Mouse (Mus musculus): ENCODE data around the gene Samd10. TPM values are rescaled to one million over a fixed set of nuclear protein-coding genes. Genes with fewer than 3 reads are reported as not detected.

The Samd10 gene
- 22.7 and 30.3 TPM in 2 replicates for polyA plus RNA-seq (2014; fragmentation: Nextera tagmentation; extraction: Ambion mirVana)

- no peaks in the 10 kb centered on the region for H3K27me3 ChIP-seq (ENCODE audit: control insufficient read depth, insufficient read depth, low read length)
- DNase-seq (ENCODE audit: low spot score) (peak; percentile 75), ATAC-seq (replicated peaks; ENCODE audit: insufficient number of reproducible peaks, low FRiP score, low TSS enrichment, low read depth) (no peak; the same call in 1 of the 2 replicates)
- H3K9me3 ChIP-seq (replicated peaks; ENCODE audit: control insufficient read depth, low read length): no peaks in the 10 kb centered on the region
- H3K4me1 ChIP-seq (ENCODE audit: control insufficient read depth, insufficient read depth, low read length): peaks cover 3% of the 10 kb centered on the region; the same call in 1 of the 2 replicates
- no peaks in the 10 kb centered on the region for H3K36me3 ChIP-seq (replicated peaks; ENCODE audit: control insufficient read depth, insufficient read depth, low read depth, low read length)
- H3K4me3 ChIP-seq (ENCODE audit: low read depth, low read length): peak within 1 kb of the TSS; percentile 66
- peak within 1 kb of the TSS; percentile 47; the same call in 1 of the 2 replicates for H3K27ac ChIP-seq (replicated peaks; ENCODE audit: low read depth, low read length)
- H3K9ac ChIP-seq (replicated peaks; ENCODE audit: low read length): peak within 1 kb of the TSS; percentile 83
- 1% methylated on average over 71 of the region's 71 CpGs for WGBS
- H3K4me2 ChIP-seq (ENCODE audit: low read depth, low read length): peak within 1 kb of the TSS; percentile 98
Measured at GRCm38 (mm10) chr2:181598454-181599351, at the start of gene Samd10. Gene Samd10, minus strand, starts transcription at chr2:181599212.

- H3K4me2 ChIP-seq (ENCODE audit: low read depth, low read length): no peak overlapping the region
- ATAC-seq (replicated peaks; ENCODE audit: insufficient number of reproducible peaks, low FRiP score, low TSS enrichment, low read depth) (no peak), DNase-seq (ENCODE audit: low spot score) (no peak)
- H3K27me3 ChIP-seq (ENCODE audit: control insufficient read depth, insufficient read depth, low read length): no peaks in the 10 kb centered on the region
- H3K9me3 ChIP-seq (replicated peaks; ENCODE audit: control insufficient read depth, low read length): no peaks in the 10 kb centered on the region
- H3K27ac ChIP-seq (replicated peaks; ENCODE audit: low read depth, low read length): no peak overlapping the region
- H3K4me1 ChIP-seq (ENCODE audit: control insufficient read depth, insufficient read depth, low read length): no peaks in the 10 kb centered on the region
- H3K36me3 ChIP-seq (replicated peaks; ENCODE audit: control insufficient read depth, insufficient read depth, low read depth, low read length): peaks cover 12% of the 10 kb centered on the region
- no peak overlapping the region for H3K9ac ChIP-seq (replicated peaks; ENCODE audit: low read length)
- 93% methylated on average over 6 of the region's 6 CpGs for WGBS
- H3K4me3 ChIP-seq (ENCODE audit: low read depth, low read length): no peak overlapping the region
Measured at GRCm38 (mm10) chr2:181646626-181647472, 47.8 kb upstream of the Samd10 start.

GRCm38 (mm10) chr2:181645666-181646065, 46.7 kb upstream of the Samd10 start:
- 75% methylated on average over 3 of the region's 3 CpGs for WGBS
- Histone ChIP-seq H3K27me3 (ENCODE audit: control insufficient read depth, insufficient read depth, low read length) (no peaks in the 10 kb centered on the region), H3K9ac (replicated peaks; ENCODE audit: low read length) (no peak overlapping the region), H3K4me3 (ENCODE audit: low read depth, low read length) (no peak overlapping the region), H3K4me2 (ENCODE audit: low read depth, low read length) (no peak overlapping the region), H3K9me3 (replicated peaks; ENCODE audit: control insufficient read depth, low read length) (no peaks in the 10 kb centered on the region), H3K27ac (replicated peaks; ENCODE audit: low read depth, low read length) (no peak overlapping the region), H3K36me3 (replicated peaks; ENCODE audit: control insufficient read depth, insufficient read depth, low read depth, low read length) (peaks cover 12% of the 10 kb centered on the region), H3K4me1 (ENCODE audit: control insufficient read depth, insufficient read depth, low read length) (no peaks in the 10 kb centered on the region)
- peak; percentile 31 for DNase-seq (ENCODE audit: low spot score)
- ATAC-seq (replicated peaks; ENCODE audit: insufficient number of reproducible peaks, low FRiP score, low TSS enrichment, low read depth): no peak

- ATAC-seq (replicated peaks; ENCODE audit: insufficient number of reproducible peaks, low FRiP score, low TSS enrichment, low read depth): peak; percentile 49; the same call in 1 of the 2 replicates
- no peaks in the 10 kb centered on the region for H3K27me3 ChIP-seq (ENCODE audit: control insufficient read depth, insufficient read depth, low read length)
- peaks cover 10% of the 10 kb centered on the region for H3K36me3 ChIP-seq (replicated peaks; ENCODE audit: control insufficient read depth, insufficient read depth, low read depth, low read length)
Measured at GRCm38 (mm10) chr2:181644361-181644760, 45.3 kb upstream of the Samd10 start.

GRCm38 (mm10) chr2:181635865-181636264, 36.9 kb upstream of the Samd10 start:
- no peaks in the 10 kb centered on the region for H3K9me3 ChIP-seq (replicated peaks; ENCODE audit: control insufficient read depth, low read length)
- no peaks in the 10 kb centered on the region for H3K27me3 ChIP-seq (ENCODE audit: control insufficient read depth, insufficient read depth, low read length)
- WGBS: 85% methylated on average over 3 of the region's 3 CpGs
- H3K4me2 ChIP-seq (ENCODE audit: low read depth, low read length): no peak overlapping the region
- H3K4me1 ChIP-seq (ENCODE audit: control insufficient read depth, insufficient read depth, low read length): no peaks in the 10 kb centered on the region
- ATAC-seq (replicated peaks; ENCODE audit: insufficient number of reproducible peaks, low FRiP score, low TSS enrichment, low read depth) (no peak), DNase-seq (ENCODE audit: low spot score) (no peak)
- no peak overlapping the region for H3K4me3 ChIP-seq (ENCODE audit: low read depth, low read length)
- no peak overlapping the region for H3K9ac ChIP-seq (replicated peaks; ENCODE audit: low read length)
- H3K27ac ChIP-seq (replicated peaks; ENCODE audit: low read depth, low read length): no peak overlapping the region
- H3K36me3 ChIP-seq (replicated peaks; ENCODE audit: control insufficient read depth, insufficient read depth, low read depth, low read length): peaks cover 9% of the 10 kb centered on the region

More at GRCm38 (mm10) chr2:181644361-181644760, 45.3 kb upstream of the Samd10 start:
- no peak overlapping the region for H3K9ac ChIP-seq (replicated peaks; ENCODE audit: low read length)
- peak; percentile 65 for DNase-seq (ENCODE audit: low spot score)
- H3K9me3 ChIP-seq (replicated peaks; ENCODE audit: control insufficient read depth, low read length): no peaks in the 10 kb centered on the region
- 90% methylated on average over 2 of the region's 2 CpGs for WGBS
- H3K4me1 ChIP-seq (ENCODE audit: control insufficient read depth, insufficient read depth, low read length): no peaks in the 10 kb centered on the region
- H3K4me2 ChIP-seq (ENCODE audit: low read depth, low read length): no peak overlapping the region
- H3K4me3 ChIP-seq (ENCODE audit: low read depth, low read length): no peak overlapping the region
- H3K27ac ChIP-seq (replicated peaks; ENCODE audit: low read depth, low read length): no peak overlapping the region

- DNase-seq (ENCODE audit: low spot score) (no peak), ATAC-seq (replicated peaks; ENCODE audit: insufficient number of reproducible peaks, low FRiP score, low TSS enrichment, low read depth) (no peak)
- Histone ChIP-seq H3K9me3 (replicated peaks; ENCODE audit: control insufficient read depth, low read length) (no peaks in the 10 kb centered on the region), H3K27ac (replicated peaks; ENCODE audit: low read depth, low read length) (no peak overlapping the region), H3K36me3 (replicated peaks; ENCODE audit: control insufficient read depth, insufficient read depth, low read depth, low read length) (peaks cover 6% of the 10 kb centered on the region), H3K4me1 (ENCODE audit: control insufficient read depth, insufficient read depth, low read length) (no peaks in the 10 kb centered on the region), H3K9ac (replicated peaks; ENCODE audit: low read length) (no peak overlapping the region), H3K4me2 (ENCODE audit: low read depth, low read length) (no peak overlapping the region), H3K4me3 (ENCODE audit: low read depth, low read length) (no peak overlapping the region), H3K27me3 (ENCODE audit: control insufficient read depth, insufficient read depth, low read length) (no peaks in the 10 kb centered on the region)
- 93% methylated on average over 6 of the region's 6 CpGs for WGBS
Measured at GRCm38 (mm10) chr2:181632624-181633023, 33.6 kb upstream of the Samd10 start.

GRCm38 (mm10) chr2:181628471-181628870, 29.5 kb upstream of the Samd10 start:
- Histone ChIP-seq H3K27ac (replicated peaks; ENCODE audit: low read depth, low read length) (no peak overlapping the region), H3K4me1 (ENCODE audit: control insufficient read depth, insufficient read depth, low read length) (no peaks in the 10 kb centered on the region), H3K9me3 (replicated peaks; ENCODE audit: control insufficient read depth, low read length) (no peaks in the 10 kb centered on the region), H3K4me2 (ENCODE audit: low read depth, low read length) (no peak overlapping the region), H3K27me3 (ENCODE audit: control insufficient read depth, insufficient read depth, low read length) (no peaks in the 10 kb centered on the region), H3K4me3 (ENCODE audit: low read depth, low read length) (no peak overlapping the region), H3K9ac (replicated peaks; ENCODE audit: low read length) (no peak overlapping the region), H3K36me3 (replicated peaks; ENCODE audit: control insufficient read depth, insufficient read depth, low read depth, low read length) (no peaks in the 10 kb centered on the region; the same call in none of the 2 replicates)
- no peak for DNase-seq (ENCODE audit: low spot score)
- ATAC-seq (replicated peaks; ENCODE audit: insufficient number of reproducible peaks, low FRiP score, low TSS enrichment, low read depth): no peak

Measured in embryonic facial prominence, embryonic 11.5 days (tissue).